Mouse (Mus musculus) heart, adult 18-20 months (tissue): ENCODE measurements at regions not wholly inside any gene's neighbourhood (a gene's known extent, or its start where the extent isn't known, plus 50 kb on each side); places are given as distances from the start of the nearest gene placed in this dataset.

ENCODE experiments used
- DNase-seq, 2 experiments: peaks; one replicate each; pipeline ENCODE4 v3.0.0; 2021 to 2022; ENCODE audit warnings: mixed read lengths in 1 of 2

- DNase-seq, result no peak
Observed at GRCm38 (mm10) chr2:106318695-106319266, 315.4 kb upstream of the Dnajc24 start.

- no peak for DNase-seq
Observed at GRCm38 (mm10) chr2:106346781-106347180, 343.4 kb upstream of the Dnajc24 start.

GRCm38 (mm10) chr2:106347249-106347648 lies 343.9 kb upstream of the Dnajc24 start:
- no peak for DNase-seq

GRCm38 (mm10) chr2:106355565-106355964 lies 337.5 kb upstream of the Mpped2 start:
- no peak for DNase-seq

GRCm38 (mm10) chr2:106355984-106356547 lies 337.0 kb upstream of the Mpped2 start:
- DNase-seq, result peak; percentile 16 to 48

GRCm38 (mm10) chr2:106368641-106369040 lies 324.4 kb upstream of the Mpped2 start:
- DNase-seq, result no peak

- no peak for DNase-seq
Observed at GRCm38 (mm10) chr2:106383415-106384285, 309.4 kb upstream of the Mpped2 start.

GRCm38 (mm10) chr2:106384286-106384595 lies 308.8 kb upstream of the Mpped2 start:
- no peak for DNase-seq

GRCm38 (mm10) chr2:106384842-106385241 lies 308.2 kb upstream of the Mpped2 start:
- no peak for DNase-seq

GRCm38 (mm10) chr2:106412158-106412557 lies 280.9 kb upstream of the Mpped2 start:
- no peak for DNase-seq

- DNase-seq, result no peak
Observed at GRCm38 (mm10) chr2:106415474-106416019, 277.5 kb upstream of the Mpped2 start.

- DNase-seq, result no peak
Observed at GRCm38 (mm10) chr2:106418181-106418580, 274.9 kb upstream of the Mpped2 start.

GRCm38 (mm10) chr2:106424974-106425373 lies 268.1 kb upstream of the Mpped2 start:
- no peak for DNase-seq

- no peak for DNase-seq
Observed at GRCm38 (mm10) chr2:106425451-106425881, 267.6 kb upstream of the Mpped2 start.

- DNase-seq, result no peak
Observed at GRCm38 (mm10) chr2:106426010-106426409, 267.1 kb upstream of the Mpped2 start.

GRCm38 (mm10) chr2:106427237-106427636 lies 265.8 kb upstream of the Mpped2 start:
- DNase-seq, result no peak

- DNase-seq, result no peak
Observed at GRCm38 (mm10) chr2:106428909-106429308, 264.2 kb upstream of the Mpped2 start.

- DNase-seq, result peak; percentile 13 to 68
Observed at GRCm38 (mm10) chr2:106431141-106431540, 261.9 kb upstream of the Mpped2 start.

- DNase-seq, result no peak
Observed at GRCm38 (mm10) chr2:106431637-106432199, 261.4 kb upstream of the Mpped2 start.

GRCm38 (mm10) chr2:106436136-106436535 lies 256.9 kb upstream of the Mpped2 start:
- DNase-seq, result no peak

- no peak for DNase-seq
Observed at GRCm38 (mm10) chr2:106454310-106454974, 238.6 kb upstream of the Mpped2 start.

GRCm38 (mm10) chr2:106455039-106455438 lies 238.0 kb upstream of the Mpped2 start:
- DNase-seq, result no peak
